Mouse (Mus musculus) embryonic fibroblast, embryonic 13.5 days (primary cell): ENCODE data around the gene 1700020L24Rik. TPM values are rescaled to one million over a fixed set of nuclear protein-coding genes. Genes with fewer than 3 reads are reported as not detected.

Source experiments
- H3K27ac ChIP-seq: 2 replicates; pipeline ENCODE4 v1.5.1; 2012; ENCODE audit warnings: low read length, control low read depth, inconsistent platforms; ENCODE audit not compliant: insufficient read depth
- H3K4me1 ChIP-seq: 2 replicates; pipeline ENCODE4 v1.6.1; 2011; ENCODE audit warnings: low read length; ENCODE audit not compliant: control insufficient read depth, insufficient read depth
- H3K4me3 ChIP-seq: 2 replicates; pipeline ENCODE4 v1.5.1; 2011; ENCODE audit warnings: mild to moderate bottlenecking, control low read depth, low read length; ENCODE audit not compliant: insufficient read depth
- CTCF ChIP-seq: IDR thresholded peaks from 2 replicates; pipeline ENCODE4 v1.5.1; 2011; ENCODE audit warnings: mild to moderate bottlenecking, control low read depth, low read length, moderate library complexity, borderline replicate concordance; ENCODE audit not compliant: insufficient read depth
- POLR2A ChIP-seq: IDR thresholded peaks from 2 replicates; pipeline ENCODE4 v1.6.1; 2011; ENCODE audit warnings: low read depth, mild to moderate bottlenecking, control low read depth, low read length, moderate library complexity
- polyA plus RNA-seq: library from polyadenylated mRNA; stranded (reverse); fragments of >200 nt; gene quantifications from 2 replicates; pipeline ENCODE4 v1.2.4, GENCODE M21; 2011; ENCODE audit warnings: low read depth; ENCODE audit not compliant: missing spikeins, insufficient read length

Gene 1700020L24Rik
- polyA plus RNA-seq, 1 experiment = not detected

DNA sequence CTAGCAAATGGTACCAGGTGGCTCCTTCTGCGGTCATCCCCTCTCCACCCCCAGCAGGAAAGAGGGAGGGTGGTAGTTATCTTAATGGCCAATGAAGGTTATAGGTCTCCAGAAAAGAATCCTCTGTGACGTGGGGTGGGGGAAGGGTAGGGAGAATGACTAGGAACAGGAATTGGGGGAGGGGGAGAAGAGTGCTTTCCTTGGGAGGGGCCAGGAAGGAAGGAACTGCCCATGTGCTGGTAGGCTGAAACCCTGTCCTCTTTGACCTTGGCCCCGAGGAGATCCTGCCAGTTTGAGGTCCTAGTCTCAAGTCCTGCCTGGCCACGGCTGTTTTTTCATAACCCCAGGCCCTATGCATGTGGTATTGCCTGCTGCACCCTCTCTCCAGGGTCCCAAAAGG, 11.8 kb downstream of the 1700020L24Rik start:
- H3K4me3 ChIP-seq = no peak overlapping the region
- no peak overlapping the region for H3K27ac ChIP-seq
- TF ChIP-seq CTCF (no peak), POLR2A (no peak)
- H3K4me1 ChIP-seq = peaks cover 7% of the 10 kb centered on the region; the same call in 1 of the 2 replicates

DNA sequence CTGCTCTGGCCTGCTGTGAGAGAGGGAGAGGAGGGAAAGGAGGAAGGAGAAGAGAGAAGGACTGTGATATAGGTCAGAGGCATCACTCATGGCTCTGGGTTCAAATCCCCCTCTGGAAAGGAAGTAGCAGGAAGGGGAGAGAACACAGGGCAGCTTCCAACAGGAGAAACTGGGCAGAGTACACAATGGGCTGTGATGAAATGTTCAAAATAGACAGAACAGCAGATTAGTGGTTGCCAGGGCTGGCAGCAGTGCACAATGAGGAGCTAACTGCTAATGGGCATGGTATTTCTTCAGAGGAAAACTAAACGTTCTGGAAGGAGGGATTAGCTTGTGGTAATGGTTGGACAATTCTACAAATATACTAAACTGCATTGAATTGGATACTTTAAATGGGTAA, 13.1 kb downstream of the 1700020L24Rik start:
- no peak for TF ChIP-seq POLR2A
- no peak for TF ChIP-seq CTCF
- H3K4me1 ChIP-seq = peaks cover 13% of the 10 kb centered on the region
- no peak overlapping the region for H3K4me3 ChIP-seq

DNA sequence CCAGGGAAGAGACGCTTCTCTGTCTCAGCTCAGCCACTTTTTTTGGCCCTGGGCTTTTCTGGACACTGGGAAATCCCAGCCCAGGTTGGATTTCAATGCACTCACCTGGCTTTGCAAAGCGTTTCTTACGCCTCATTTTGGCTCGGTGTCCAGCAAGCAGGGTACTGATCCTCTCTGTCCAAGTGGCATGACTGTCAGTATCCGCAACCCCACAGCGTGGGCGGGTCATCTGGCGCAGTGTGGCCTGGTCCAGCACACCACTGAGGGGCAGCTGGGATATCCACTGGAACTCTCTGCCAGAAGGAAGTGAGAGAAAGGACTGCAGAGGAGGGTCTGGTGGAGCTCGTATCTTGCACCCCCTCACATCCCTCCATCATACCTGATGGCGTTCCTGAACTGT, 13.8 kb downstream of the 1700020L24Rik start:
- no peak overlapping the region for H3K27ac ChIP-seq
- peaks cover 19% of the 10 kb centered on the region for H3K4me1 ChIP-seq
- TF ChIP-seq POLR2A (no peak), CTCF (no peak)
- H3K4me3 ChIP-seq = no peak overlapping the region

More for the DNA sequence above, 13.1 kb downstream of the 1700020L24Rik start:
- no peak overlapping the region for H3K27ac ChIP-seq

DNA sequence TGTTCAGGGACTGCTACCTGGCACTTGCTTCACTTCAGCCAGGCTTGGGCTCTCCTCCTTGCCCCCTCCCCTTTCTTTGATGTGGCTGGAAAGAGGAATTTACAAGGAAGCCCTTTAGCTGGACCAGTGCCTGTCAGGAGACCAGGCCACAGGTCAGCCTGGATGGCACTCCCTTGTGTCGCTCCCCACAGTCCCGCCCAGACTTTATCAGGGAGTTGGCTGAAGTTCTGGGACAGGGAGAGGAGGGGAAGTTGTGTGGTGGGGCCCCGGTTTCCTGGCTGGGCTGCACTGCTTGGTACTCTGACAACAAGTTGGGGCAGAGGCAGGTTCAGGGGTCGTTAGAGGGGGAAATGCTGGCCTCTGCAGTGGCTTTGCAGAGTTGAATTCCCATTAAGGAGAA, 17.1 kb downstream of the 1700020L24Rik start:
- peaks cover 24% of the 10 kb centered on the region for H3K4me1 ChIP-seq
- TF ChIP-seq CTCF (no peak), POLR2A (no peak)
- H3K4me3 ChIP-seq = no peak overlapping the region
- peak overlapping the region; percentile 89 for H3K27ac ChIP-seq

DNA sequence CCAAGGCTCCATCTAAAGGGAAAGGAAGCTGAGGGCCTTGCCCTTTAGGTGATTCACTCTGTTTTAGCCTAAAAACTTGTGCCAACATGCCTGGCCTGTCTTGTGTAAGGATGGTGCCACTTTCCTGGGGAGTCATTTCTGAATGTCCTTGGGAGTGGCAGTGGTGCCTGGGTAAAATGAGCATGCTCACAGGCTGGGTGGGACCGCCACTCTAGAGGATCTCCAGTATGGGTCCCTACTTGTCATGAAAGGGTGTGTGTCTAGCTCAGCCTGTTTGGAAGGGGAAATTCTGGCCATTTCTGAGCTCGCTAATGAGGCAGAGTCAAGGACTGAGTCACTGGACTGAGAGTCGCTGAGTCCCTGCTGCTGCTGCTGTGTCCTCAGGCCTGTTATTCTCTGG, 18.1 kb downstream of the 1700020L24Rik start:
- TF ChIP-seq POLR2A = no peak
- TF ChIP-seq CTCF = no peak
- H3K27ac ChIP-seq = peak overlapping the region; percentile 89
- H3K4me3 ChIP-seq = no peak overlapping the region
- H3K4me1 ChIP-seq = peaks cover 24% of the 10 kb centered on the region

DNA sequence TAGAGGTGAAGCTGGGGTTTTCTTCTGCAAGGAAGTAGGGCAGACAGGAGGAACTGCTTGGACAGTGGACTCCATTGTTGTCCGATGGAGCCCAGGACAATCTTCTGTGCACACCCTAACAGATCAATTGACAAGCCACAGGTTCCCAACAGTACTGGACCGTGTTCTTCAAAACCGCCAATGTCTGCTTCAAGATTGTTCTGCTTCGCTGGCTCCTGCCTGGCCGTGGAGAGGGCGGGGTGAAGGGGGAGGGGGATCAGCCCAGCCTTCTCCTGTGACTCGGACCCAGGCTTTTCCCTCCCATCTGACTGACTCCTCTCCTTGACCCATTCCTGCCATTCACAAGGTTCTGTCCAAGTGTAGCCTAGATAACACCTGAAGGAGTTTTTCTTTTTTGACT, 19.8 kb downstream of the 1700020L24Rik start:
- Histone ChIP-seq H3K4me3 (no peak overlapping the region), H3K4me1 (peaks cover 24% of the 10 kb centered on the region), H3K27ac (peak overlapping the region; percentile 80)
- TF ChIP-seq POLR2A = no peak
- no peak for TF ChIP-seq CTCF

DNA sequence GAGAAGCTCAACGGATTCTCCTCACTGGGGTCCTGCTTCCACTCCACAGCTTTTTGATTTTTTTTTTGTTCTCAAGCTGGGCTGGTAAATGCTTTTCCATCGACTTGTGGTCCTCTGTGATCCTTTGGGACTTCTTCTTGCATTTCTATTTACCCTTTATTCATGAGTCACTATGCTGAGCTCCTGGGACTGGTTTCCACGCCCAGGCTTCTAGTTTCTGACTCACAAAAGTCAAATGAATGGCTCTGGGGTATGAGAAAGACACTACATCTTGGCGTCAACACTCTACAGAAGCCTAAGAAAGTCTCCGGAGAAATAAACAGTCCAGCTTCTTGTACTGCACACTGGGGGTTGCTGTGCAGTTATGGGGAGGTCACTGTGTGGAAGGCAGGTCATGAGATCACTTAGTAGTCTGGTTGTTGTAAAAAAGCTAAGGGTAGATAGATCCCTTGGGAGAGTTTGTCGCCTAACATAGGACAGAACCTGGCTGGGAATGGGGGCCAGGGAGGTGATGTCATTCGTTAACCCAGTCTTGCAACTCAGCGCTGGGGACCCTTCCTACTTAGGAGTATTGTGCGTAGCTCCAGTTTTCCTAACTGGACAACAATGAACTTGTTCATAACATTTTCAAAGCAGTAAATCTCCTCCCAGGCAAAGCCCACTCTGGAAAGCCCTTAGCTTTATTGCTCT, 20.6 kb downstream of the 1700020L24Rik start:
- TF ChIP-seq CTCF (no peak), POLR2A (no peak)

DNA sequence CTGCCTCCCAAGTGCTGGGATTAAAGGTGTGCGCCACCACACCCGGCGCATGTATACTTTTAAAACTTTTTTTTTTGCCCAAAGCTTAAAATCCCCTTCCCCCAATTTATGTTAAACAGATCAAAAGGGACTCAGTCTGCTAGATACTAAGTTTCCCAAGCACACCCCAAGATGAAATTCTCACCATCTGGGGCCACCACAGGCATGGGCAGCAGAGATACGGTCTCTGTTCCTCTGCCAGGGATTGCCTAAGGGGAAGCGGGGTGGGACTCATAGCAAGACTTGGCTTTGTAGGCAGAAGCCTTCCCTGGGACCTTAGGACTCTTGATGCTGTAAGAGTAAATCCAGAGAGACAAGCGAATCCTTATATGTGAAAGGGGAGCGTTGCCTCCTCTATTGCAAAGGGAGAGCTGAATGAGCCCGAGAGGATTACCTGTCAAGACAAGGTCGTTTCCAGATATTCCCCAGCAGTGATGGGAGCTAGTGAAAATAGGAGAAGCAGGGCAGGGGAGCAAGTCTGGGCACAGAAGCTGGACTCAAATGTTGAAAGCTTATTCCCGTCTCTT, 24.1 kb downstream of the 1700020L24Rik start:
- TF ChIP-seq CTCF (no peak), POLR2A (no peak)
- peaks cover 15% of the 10 kb centered on the region for H3K4me1 ChIP-seq
- no peak overlapping the region for H3K27ac ChIP-seq
- no peak overlapping the region for H3K4me3 ChIP-seq

More for the DNA sequence above, 20.6 kb downstream of the 1700020L24Rik start:
- Histone ChIP-seq H3K4me1 (peaks cover 24% of the 10 kb centered on the region), H3K4me3 (no peak overlapping the region), H3K27ac (peak overlapping the region; percentile 80)

DNA sequence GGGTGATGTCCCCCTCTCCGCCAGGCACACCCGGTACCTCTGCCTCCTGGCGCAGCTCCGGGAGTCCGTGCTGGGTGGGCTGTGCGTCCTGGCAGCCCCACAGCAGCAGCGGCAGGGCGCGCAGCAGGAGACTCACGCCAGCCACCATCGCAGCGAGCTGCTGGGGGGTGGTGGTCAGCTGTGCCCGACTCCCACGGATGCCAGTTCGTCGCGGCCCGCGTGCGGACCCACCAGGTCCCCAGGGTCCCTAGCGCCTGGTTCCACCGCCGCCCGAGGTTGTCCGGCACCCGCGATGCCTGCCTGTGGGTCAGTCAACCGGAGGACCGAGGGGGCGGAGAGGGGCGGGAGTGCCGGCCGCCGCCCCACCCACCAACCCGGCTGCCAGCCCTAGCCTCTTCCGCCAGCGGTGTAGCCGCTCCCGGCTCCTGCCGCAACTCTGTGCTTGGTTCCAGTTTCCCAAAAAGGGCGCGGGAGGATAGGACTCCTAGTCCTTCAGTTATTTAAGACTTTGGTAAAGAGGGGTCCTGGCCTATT, 25.3 kb downstream of the 1700020L24Rik start, which contains the start of gene Mmp28:
TSS of gene Mmp28 (minus strand) at position 361 of the 534 bp plus-strand sequence.
- Histone ChIP-seq H3K27ac (no peak within 1 kb of the TSS), H3K4me1 (peaks cover 18% of the 10 kb centered on the region), H3K4me3 (peak within 1 kb of the TSS; percentile 52)
- TF ChIP-seq POLR2A (peak; percentile 60; the same call in 1 of the 2 replicates), CTCF (no peak)

DNA sequence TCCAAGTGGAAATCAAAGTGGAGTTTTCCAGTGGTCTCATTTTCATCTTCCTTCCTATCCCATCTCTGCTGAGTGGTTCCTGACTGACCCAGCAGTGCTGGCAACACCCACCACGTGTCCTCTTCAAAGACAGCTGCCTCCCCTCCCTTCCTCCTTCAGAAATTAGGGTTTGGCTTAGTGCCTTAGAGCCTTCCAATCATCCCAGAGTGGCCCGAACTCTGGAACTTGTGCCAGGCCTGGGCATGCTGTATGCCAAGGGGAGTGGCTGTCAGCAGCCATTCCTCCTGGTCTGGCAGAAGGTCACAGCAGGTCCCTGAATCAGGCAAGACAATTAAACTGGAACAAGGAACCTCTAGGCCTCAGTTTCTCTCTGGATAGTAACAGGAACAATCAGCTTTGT, 28.5 kb downstream of the 1700020L24Rik start:
- no peak overlapping the region for H3K4me3 ChIP-seq
- H3K4me1 ChIP-seq = peaks cover 11% of the 10 kb centered on the region
- H3K27ac ChIP-seq = no peak overlapping the region
- TF ChIP-seq POLR2A = no peak
- TF ChIP-seq CTCF = no peak
